Mouse (Mus musculus) lung, postnatal 0 days (tissue): ENCODE data around the gene Gabrr1.

Experiments used
- CTCF ChIP-seq: IDR thresholded peaks from 2 replicates; pipeline ENCODE4 v1.5.1; 2016; ENCODE audit warnings: antibody characterized with exemption, mild to moderate bottlenecking
- EP300 ChIP-seq: IDR thresholded peaks from 2 replicates; pipeline ENCODE4 v1.6.1; 2016; ENCODE audit warnings: antibody characterized with exemption, mild to moderate bottlenecking, control low read depth

GRCm38 (mm10) chr4:33124493-33124892, 7.8 kb upstream of the Gabrr1 start:
- TF ChIP-seq CTCF (peak; percentile 70), EP300 (no peak)
